Mouse (Mus musculus): ENCODE results near the gene Ssh2.

The Ssh2 gene

DNA sequence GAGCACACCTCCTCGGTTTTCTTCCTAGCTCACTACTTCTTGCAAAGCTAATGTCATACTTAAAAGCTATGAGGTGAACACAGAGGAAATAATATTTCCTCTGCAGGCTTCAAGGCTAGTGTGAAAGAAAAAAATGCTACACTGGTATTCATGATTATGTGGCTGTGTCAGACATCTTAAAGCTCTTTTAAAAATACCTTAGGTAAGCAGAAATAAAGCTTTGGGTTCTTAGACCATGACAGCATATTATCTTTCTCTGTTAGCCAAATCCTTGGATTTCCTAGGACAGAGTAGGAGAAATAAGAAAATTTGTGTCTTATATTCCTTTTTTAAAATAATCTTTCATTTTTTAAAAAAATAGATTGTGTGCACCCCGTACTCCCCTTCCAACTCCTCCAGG is 179.5 kb downstream of the Ssh2 start:
- DNase-seq (ENCODE audit: inconsistent age in 2 of 2, low spot score in 1 of 2): no peak

DNA sequence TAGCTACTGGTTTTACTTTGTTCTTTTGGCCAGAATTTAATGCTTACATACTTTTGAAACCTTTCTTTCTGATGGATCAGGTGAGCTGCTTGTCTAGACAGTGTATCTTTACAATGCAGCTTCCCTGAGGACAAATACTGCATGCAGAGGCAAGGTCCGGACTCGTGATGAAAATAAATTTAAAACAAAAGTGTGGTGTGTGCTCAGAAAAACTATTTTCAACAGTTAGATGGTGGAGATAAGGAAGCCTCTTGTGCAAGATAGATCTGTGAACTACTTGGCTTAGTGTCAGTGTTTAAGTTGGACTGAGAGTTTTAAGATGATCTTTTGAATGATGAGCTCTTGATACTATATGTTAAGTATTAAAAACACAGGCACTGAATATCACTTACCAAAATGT is 186.4 kb downstream of the Ssh2 start:
- DNase-seq (ENCODE audit: inconsistent age in 2 of 2, low spot score in 1 of 2): no peak

DNA sequence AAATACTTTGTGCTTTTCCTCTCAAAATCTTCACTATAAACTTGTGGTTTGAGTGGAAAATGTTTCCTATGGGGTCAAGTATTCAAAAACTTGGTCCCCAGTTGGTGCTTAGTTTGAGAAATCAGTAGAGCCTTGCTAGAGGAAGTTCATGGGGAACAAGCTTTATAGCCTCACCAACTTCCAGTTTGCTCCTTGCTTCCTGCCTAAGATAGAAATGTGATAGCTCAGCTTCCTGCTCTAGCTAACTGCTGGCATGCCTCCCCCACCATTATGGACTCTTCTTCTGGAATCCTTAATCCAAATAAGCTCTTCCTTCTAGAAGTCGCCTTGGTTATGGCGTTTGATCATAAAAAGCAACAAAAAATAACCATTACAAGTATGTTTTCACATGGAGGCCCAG is 190.2 kb downstream of the Ssh2 start:
- no peak for DNase-seq (ENCODE audit: inconsistent age in 2 of 2, low spot score in 1 of 2)

DNA sequence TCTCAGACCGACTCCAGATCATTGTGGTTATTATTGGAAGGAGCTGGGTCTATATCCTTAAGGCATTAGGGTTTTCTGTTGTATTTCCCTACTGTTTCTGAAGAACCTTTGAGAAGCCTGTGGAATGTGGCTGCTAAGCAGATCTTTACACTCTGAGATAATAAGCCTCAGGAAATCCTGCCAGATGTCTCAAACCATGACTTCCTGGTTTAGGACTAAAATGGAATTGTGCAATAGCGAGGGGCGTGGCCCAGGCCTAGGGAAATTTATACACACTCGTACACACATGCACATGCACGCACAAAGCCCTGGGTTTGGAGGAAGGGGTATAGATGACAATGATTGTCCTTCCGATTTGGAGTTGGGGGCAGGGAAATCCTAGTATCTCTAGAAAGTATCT is 193.8 kb downstream of the Ssh2 start:
- DNase-seq (ENCODE audit: inconsistent age in 2 of 2, low spot score in 1 of 2): peak; percentile 33 to 76

DNA sequence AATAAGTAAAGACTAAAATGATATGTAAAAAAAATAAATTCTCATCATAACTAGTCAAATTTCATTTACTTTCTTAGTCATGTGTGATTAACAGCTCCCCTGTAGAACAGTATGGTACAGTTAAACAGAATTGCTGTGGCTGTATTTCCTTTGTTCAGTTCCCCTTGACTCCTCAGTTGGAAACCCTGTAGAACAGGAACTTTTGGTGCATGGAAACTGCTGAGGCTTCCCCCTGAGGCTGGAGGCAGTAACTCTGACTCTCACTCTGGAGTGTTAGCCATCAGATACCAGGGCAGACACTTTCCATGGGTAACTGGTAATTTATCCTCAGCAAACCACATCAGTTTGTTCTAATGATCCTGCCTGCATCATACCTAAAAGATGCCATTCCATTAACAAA is 195.2 kb downstream of the Ssh2 start:
- no peak for DNase-seq (ENCODE audit: inconsistent age in 2 of 2, low spot score in 1 of 2)

DNA sequence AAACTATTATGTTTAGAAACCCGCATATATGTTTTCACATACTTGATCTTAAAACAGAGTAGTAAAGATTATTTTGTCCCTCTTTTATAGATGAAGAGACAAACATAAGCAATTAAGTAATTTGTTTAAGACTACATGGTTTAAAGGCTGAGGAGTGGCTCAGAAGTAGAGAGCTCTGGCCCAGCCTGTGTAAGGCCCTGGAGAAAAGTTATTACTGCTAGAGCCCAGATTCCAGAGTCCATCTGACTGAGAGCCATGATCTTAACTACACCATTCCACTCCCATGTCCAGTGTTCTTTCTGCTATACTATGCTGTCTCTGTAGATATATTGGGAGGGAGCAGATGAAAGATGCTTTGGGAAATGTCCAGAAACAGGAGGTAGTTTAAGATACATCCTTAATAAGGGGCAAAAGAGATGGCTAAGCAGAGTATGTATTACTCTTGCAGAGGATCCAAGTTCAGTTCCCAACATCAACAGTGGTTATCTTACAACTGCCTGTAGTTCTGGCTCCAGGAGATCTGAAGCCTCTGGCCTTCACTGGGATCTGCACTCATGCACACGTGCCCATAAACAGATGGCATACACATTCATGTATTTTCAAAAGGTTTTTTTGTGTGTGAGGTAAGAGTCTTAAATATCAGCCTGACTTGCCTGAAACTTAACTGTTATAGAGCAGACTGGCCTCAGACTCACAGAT is 198.2 kb downstream of the Ssh2 start:
- DNase-seq (ENCODE audit: inconsistent age in 2 of 2, low spot score in 1 of 2): no peak

DNA sequence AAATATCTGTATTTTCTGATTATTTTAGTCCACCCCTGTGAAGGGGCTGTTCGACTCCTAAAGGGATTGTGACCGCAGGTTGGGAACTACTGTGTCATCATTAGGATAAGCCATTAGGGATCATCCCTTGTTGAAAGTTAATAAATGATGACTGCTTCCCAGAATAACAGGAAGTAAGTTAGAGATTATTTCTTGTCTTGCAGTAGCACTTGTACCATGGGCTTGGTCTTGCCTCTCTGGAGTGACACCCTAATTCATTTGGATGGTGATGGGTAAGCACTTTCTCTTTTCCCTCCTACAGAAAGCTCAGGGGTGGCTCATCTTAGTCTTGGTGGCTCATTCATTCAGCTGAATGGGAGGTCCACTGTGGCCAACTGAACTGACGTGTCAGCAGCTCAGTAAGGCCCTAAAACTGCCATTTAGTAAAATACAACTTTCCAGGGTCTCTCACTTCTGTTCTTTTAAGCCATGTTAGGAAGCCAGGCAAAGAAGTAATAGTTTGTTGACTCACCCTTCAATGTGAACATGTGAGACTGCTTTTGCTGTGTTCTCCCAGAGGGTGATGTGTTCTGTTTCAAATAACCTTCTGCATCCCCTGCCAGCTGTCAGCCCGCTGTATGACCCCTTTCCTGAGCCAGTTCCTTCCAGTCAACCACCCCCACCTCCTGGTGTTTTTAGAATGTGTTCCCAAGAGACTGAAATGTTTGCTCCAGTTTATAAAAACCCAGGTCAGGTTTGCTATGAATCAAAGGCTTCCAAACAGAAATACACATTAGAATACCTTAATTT is 200.3 kb downstream of the Ssh2 start:
- DNase-seq (ENCODE audit: inconsistent age in 2 of 2, low spot score in 1 of 2): peak in 1 of 2 experiments; percentile 40

DNA sequence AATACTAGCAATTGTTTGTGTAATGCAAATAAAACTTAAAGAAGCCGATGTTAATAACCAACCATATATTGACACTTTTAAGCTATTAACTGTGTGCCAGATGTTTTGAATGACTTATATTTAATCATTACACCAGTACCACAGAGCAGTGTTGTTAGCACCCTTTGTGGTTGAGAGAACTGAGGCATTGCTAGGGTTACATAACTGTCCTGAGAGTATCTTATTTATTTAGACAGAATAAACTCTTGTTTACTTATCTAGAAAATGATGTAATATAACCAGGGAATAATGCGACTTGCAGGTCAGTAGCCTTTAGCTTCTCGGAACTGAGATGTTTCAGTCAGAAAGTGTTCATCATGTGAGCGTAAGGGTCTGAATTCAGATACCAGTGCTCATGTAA is 201.9 kb downstream of the Ssh2 start:
- no peak for DNase-seq (ENCODE audit: inconsistent age in 2 of 2, low spot score in 1 of 2)

DNA sequence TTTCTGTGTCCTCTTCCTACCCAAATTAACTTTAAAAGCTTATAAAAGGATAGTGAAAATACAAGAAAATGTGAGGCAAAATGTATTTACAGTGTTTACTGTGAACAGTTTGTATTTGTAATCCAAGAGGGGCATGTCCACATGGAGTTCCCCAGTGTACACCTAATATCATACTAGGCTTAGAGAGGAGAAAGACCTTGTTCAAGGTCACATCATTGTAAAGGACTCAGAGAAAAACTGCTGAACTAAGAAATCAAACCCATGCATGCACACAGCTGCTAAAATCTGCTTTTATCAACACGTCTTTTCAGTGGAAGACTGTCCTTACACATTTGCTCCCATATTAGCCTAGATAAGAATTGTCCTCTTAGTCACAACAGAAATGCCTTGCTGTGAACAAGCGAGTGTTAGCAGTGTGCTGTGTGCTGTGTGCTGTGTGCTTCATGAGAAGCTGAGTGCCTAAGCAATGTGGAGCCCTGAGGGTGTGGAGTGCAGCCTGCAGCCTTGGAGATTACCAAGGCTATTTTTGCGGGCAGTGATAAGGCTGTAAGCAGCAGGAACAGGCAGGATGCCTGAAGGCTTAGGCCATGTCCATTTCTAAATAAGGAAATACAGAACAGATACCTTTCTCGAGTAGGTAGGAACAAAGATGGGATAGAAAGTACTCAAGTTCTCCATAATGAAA is 207.2 kb downstream of the Ssh2 start:
- peak; percentile 38 to 67 for DNase-seq (ENCODE audit: inconsistent age in 2 of 2, low spot score in 1 of 2)

DNA sequence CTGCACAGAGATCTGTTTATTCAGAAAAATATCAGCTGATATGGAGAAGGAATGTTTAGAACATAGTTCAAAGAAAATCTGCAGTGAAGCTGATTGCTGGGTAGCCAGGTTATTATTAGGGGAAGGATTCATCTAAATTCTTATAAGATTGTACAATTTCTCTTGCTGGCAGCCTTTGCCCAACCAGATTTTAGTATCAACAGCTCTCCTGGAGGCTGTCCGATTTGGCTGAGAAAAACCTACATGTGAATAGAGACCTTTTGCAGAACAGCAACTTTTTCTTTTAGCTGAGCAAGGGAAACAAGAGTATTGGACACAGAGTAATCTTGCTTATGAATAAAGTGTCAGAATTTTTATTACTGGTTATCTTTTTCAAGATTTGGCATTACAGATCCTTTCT is 212.4 kb downstream of the Ssh2 start:
- no peak for DNase-seq (ENCODE audit: inconsistent age in 2 of 2, low spot score in 1 of 2)

DNA sequence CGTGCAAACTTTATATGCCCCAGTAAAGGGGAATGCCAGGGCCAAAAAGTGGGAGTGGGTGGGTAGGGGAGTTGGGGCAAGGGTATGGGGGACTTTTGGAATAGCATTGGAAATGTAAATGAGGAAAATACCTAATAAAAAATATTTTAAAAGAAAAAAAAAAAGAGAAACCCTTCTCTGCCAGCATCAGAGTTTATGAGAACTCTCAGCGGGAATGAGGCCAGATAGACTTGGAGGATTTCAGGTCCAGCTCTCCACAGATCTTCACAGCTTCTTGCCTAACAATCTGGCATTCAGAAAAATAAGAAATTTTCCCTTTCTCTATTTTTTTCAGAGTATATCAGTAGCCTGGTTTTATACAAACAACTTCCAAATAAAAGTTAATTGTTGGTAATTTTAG is 220.9 kb downstream of the Ssh2 start:
- DNase-seq (ENCODE audit: inconsistent age in 2 of 2, low spot score in 1 of 2): no peak

DNA sequence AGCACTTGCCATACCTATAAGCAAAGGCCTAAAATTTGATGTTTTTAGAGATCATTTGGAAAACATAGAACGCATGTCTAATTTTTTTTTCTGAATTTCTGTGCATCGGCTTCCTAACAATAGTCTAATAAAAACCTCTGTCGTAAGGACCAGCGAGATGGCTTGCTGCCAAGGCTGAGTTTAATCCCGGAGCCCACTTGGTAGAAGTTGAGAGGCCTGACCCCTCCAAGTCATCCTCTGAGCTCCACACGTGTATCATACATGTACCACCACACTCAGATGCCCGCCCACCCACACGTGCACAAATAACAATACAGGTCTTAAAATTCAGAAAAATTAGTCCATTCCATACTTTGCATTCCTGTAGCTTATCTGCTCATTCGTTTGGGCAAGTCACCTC is 224.0 kb downstream of the Ssh2 start:
- no peak for DNase-seq (ENCODE audit: inconsistent age in 2 of 2, low spot score in 1 of 2)

DNA sequence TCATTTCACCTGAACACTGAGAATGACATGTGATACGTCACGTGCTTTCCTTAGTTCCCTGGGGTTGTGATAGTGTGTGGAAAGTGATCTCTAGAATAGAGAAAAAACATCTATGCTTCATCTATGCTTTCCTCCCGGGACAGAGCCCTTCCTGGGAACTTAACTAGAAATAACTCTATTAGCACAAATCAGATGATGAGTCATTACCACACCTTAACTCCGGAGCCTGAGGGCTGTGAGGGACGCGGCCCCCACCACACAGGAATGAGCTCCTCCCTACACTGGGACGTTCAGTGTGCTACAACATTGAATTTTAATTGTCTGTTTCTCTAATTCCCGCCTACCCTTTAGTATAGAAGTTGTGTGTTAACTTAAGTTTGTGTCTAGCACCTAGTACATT is 224.9 kb downstream of the Ssh2 start:
- DNase-seq (ENCODE audit: inconsistent age in 2 of 2, low spot score in 1 of 2): no peak

DNA sequence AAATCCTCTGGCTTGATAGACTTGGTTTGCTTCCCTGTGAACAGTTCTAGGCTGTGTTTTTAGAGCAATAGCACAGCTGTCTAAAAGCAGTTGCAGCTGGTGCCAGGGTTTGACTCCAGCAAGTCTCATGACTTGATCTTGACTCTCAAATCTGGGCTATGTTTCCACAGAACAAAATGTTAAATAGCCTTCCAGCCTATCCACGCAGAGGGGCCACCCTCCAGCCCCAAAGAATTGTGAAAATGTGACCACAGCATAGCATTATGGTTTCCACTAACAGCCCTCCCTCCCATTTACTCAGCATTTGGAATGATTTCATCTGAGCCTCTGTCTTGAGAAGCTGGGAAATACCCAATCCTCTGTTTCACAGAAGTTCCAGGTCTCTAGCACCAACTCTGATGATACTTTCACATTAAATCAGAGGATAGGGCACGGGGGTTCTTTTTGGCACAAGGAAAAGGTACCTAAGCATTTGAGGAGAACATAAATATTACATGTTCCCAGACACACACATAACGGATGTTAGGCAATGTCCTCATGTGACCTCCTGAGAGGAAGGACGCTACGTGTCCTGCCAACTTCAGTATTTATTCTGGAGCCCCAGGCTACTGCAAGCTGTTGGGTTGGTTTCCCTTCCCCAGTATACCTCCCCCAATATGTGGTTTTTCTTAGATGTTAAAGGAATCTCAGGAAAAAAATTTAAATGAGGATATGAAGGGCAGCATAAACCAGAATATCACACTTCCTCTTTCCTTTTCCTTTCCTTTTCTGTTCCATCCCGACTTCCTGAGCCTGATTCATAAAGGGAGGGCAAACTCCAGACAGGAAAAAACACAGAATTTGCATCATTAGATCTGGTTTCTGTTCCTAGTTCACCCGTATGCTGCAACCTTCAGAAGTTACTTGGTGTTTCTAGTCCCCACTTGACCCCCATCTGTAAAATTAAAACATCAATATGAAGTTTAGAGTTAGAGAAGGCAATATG is 226.4 kb downstream of the Ssh2 start:
- DNase-seq (ENCODE audit: inconsistent age in 2 of 2, low spot score in 1 of 2): peak; percentile 36 to 79

DNA sequence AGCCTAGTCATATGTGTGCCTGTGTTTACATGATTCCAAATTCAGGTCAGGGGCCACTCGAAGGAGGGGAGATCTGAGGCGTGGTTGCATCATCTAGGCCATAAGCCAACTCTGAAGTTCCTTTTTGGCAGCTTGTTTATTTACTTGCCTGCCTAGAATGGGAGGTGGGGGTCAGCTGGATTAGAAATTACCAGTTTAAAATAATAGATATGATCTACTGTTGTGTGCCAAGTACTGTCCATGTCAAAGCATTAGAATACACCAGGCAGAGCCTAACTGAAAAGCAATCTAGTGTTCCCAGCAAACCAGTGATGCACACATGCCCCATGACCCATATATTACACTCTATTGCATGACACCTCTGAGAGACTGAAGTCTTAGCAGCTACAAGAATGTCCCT is 228.9 kb downstream of the Ssh2 start:
- DNase-seq (ENCODE audit: inconsistent age in 2 of 2, low spot score in 1 of 2): peak in 1 of 2 experiments; percentile 78

DNA sequence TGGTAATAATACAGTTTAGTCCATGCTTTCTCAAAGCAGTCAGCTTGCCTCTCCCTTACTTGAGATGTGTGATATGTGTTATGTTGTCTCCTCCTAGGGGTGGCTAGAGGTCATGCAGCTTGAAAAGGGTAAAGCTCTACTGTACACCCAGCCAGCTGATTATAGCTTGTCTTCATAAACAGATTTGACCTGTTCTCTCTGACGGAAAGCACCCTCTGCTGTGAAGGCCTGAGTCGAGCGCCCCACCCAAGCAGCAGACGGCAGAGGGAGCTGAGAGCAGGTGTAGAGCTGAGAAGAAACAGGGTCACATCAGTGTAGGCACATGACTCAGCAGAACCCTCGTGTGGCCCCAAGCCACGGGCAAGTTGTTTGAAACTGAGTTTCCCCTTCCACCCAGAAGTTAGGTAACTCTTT is 230.5 kb downstream of the Ssh2 start:
- DNase-seq (ENCODE audit: inconsistent age in 2 of 2, low spot score in 1 of 2): peak; percentile 53 to 90

DNA sequence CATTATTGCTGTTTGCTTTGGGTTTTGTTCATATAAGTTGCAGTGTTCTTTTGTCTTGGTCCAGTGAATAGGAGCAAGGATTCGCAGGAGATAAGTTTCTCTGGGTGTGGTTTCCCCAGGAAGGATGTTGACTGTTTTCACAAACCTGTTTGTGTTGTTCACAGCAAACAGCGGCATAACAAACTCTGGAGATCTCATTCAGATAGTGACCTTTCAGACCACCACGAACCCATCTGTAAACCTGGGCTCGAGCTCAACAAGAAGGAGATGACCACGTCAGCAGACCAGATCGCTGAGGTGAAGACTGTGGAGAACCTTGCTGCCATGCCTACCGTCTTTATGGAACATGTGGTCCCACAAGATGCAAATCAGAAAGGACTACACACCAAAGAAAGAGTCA is 233.1 kb downstream of the Ssh2 start:
- DNase-seq (ENCODE audit: inconsistent age in 2 of 2, low spot score in 1 of 2): no peak

DNA sequence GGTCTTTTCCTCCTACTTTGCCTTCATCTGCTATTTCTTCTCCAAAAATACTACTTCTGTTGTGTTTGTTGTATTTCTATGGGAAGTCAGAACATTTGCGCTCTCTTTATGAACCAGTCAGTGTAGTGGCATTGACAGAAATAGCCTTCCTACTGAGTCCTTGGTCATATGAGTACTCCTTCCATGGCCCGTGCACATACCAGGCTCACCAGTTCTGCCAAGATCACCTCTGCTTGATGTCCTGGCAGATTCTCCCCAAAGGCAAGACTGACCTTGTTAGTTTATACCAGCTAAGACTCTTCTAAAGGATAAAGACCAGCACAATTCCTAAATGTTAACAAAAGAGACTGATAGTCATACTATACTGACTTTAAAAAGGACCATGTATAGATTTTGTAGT is 235.6 kb downstream of the Ssh2 start:
- no peak for DNase-seq (ENCODE audit: inconsistent age in 2 of 2, low spot score in 1 of 2)

DNA sequence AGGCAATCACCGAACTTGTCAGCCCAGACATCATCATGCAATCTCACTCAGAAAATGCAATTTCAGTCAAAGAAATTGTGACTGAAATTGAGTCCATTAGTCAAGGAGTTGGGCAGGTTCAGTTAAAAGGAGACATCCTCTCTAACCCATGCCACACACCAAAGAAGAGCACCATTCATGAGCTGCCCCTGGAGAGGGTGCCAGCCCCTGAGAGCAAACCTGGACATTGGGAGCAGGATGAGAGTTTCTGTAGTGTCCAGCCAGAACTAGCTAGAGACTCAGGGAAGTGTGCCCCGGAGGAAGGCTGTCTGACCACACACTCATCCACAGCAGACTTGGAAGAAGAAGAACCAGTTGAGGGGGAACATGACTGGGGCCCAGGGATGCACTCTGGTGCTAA is 237.3 kb downstream of the Ssh2 start:
- DNase-seq (ENCODE audit: inconsistent age in 2 of 2, low spot score in 1 of 2): no peak

DNA sequence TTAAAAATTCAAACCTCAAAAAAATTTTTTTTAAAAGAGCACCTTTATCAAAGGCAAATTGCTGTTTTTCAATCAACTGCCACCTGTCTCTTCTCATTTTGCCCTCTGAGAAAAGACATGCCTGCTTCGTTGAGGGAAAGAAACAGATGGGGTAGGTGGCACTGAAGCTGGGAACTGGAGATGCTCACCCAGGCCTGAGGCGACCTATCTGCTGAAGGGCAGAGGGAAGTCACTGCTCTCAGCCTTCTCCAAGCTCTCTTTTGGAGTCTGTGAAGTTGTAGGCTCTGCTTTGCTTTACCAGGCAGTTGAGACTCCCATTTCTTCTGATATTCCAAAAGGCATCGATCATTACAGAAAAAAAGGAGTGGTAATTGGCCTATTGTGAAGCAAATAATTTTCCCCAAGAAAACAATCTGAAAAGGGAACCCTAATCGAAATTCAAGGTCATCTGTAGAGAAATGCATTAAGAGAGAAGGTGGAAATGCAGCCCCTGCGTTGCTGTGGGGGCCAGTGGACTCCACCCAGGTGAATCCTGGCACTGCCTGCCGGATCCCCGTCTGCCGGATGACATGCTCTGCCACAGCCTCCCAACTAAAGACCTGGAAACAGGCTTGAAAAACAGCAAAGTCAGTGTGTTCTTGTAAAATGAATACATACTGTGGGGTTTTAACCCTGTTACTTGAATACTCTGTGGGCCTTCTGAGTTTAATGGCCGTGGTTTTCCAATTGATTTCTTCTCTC is 239.9 kb downstream of the Ssh2 start:
- DNase-seq (ENCODE audit: inconsistent age in 2 of 2, low spot score in 1 of 2): no peak
